Mouse (Mus musculus) liver (tissue): ENCODE measurements around the gene Kcnh1.

Experiments
- DNase-seq: peaks from one replicate; pipeline ENCODE4 v3.0.0-alpha.2; 2020; ENCODE audit warnings: mixed read lengths

Gene Kcnh1

GRCm38 (mm10) chr1:192472366-192472765, 281.8 kb downstream of the Kcnh1 start:
- DNase-seq = no peak

- DNase-seq = no peak
Measured at GRCm38 (mm10) chr1:192473134-192473533, 282.6 kb downstream of the Kcnh1 start.

- no peak for DNase-seq
Measured at GRCm38 (mm10) chr1:192476704-192477103, 286.1 kb downstream of the Kcnh1 start.

GRCm38 (mm10) chr1:192477556-192477955, 287.0 kb downstream of the Kcnh1 start:
- no peak for DNase-seq

GRCm38 (mm10) chr1:192478176-192478575, 287.6 kb downstream of the Kcnh1 start:
- no peak for DNase-seq

- no peak for DNase-seq
Measured at GRCm38 (mm10) chr1:192480072-192480784, 289.7 kb downstream of the Kcnh1 start.

GRCm38 (mm10) chr1:192481446-192481845, 290.9 kb downstream of the Kcnh1 start:
- no peak for DNase-seq

- DNase-seq = no peak
Measured at GRCm38 (mm10) chr1:192485030-192485429, 294.5 kb downstream of the Kcnh1 start.

- no peak for DNase-seq
Measured at GRCm38 (mm10) chr1:192487571-192487970, 297.0 kb downstream of the Kcnh1 start.

GRCm38 (mm10) chr1:192489908-192490825, 299.6 kb downstream of the Kcnh1 start:
- no peak for DNase-seq

- DNase-seq = no peak
Measured at GRCm38 (mm10) chr1:192497505-192497904, 306.9 kb downstream of the Kcnh1 start.

- no peak for DNase-seq
Measured at GRCm38 (mm10) chr1:192502016-192502415, 311.4 kb downstream of the Kcnh1 start.

- DNase-seq = no peak
Measured at GRCm38 (mm10) chr1:192502835-192503234, 312.3 kb downstream of the Kcnh1 start.

GRCm38 (mm10) chr1:192503651-192504050, 313.1 kb downstream of the Kcnh1 start:
- no peak for DNase-seq

- no peak for DNase-seq
Measured at GRCm38 (mm10) chr1:192512821-192513220, 322.2 kb downstream of the Kcnh1 start.

- DNase-seq = no peak
Measured at GRCm38 (mm10) chr1:192515373-192515772, 324.8 kb downstream of the Kcnh1 start.

- DNase-seq = no peak
Measured at GRCm38 (mm10) chr1:192519713-192520112, 329.1 kb downstream of the Kcnh1 start.

GRCm38 (mm10) chr1:192520836-192521435, 330.4 kb downstream of the Kcnh1 start:
- DNase-seq = no peak

GRCm38 (mm10) chr1:192522376-192523178, 332.0 kb downstream of the Kcnh1 start:
- no peak for DNase-seq

GRCm38 (mm10) chr1:192525711-192526350, 335.3 kb downstream of the Kcnh1 start:
- DNase-seq = no peak

- no peak for DNase-seq
Measured at GRCm38 (mm10) chr1:192531490-192532146, 341.0 kb downstream of the Kcnh1 start.

- DNase-seq = no peak
Measured at GRCm38 (mm10) chr1:192532212-192532611, 341.6 kb downstream of the Kcnh1 start.
